ENCODE assay signal across 8 mouse cellular contexts in genomic region chr3:84478896-84479292, GRCm38 (mm10). TPM values are rescaled to one million over a fixed set of nuclear protein-coding genes. Genes with fewer than 3 reads are reported as not detected.
A peak's percentile ranks its signal among the peaks of the same experiment; 100 is the strongest.
DNase-seq lines count a peak whose midpoint lies in the region; ATAC-seq and TF ChIP-seq lines count a peak whose summit lies in the region.

No protein-coding gene starts in this region.

- no peak for TF ChIP-seq CTCF in spleen, adult 2 months (IDR thresholded peaks at IDR 0.05; ENCODE audit: extremely low read depth, insufficient read depth, insufficient read length, insufficient replicate concordance)

- TF ChIP-seq POLR2A in spleen, adult 2 months (IDR thresholded peaks at IDR 0.05; ENCODE audit: low read depth, low read length), result no peak

- peaks cover 13% of the 10 kb centered on the region for H3K4me1 ChIP-seq in spleen, adult 2 months (ENCODE audit: control insufficient read depth, insufficient read depth, insufficient read length)
- peaks cover 29% of the 10 kb centered on the region for H3K4me1 ChIP-seq in forebrain, embryonic 12.5 days
- peaks cover 42% of the 10 kb centered on the region for H3K4me1 ChIP-seq in liver, embryonic 11.5 days (replicated peaks; ENCODE audit: control insufficient read depth, insufficient read depth, low read length)
- H3K4me1 ChIP-seq in stomach, embryonic 16.5 days (ENCODE audit: control insufficient read depth, insufficient read depth, low read length), result peaks cover 28% of the 10 kb centered on the region

- H3K4me3 ChIP-seq in spleen, adult 2 months (ENCODE audit: extremely low read depth, insufficient read depth, insufficient read length), result peak overlapping the region; percentile 58; the same call in 1 of the 2 replicates
- H3K4me3 ChIP-seq in forebrain, embryonic 12.5 days (replicated peaks), result peak overlapping the region; percentile 55
- peak overlapping the region; percentile 77 for H3K4me3 ChIP-seq in liver, embryonic 11.5 days (ENCODE audit: low read depth, low read length)
- peak overlapping the region; percentile 72 for H3K4me3 ChIP-seq in stomach, embryonic 16.5 days (replicated peaks; ENCODE audit: low read length)

- DNase-seq in spleen, adult 2 months (ENCODE audit: low read depth in 1 of 2, low spot score in 2 of 2), result no peak
- no peak for DNase-seq in spleen, postnatal 14 days (ENCODE audit: low spot score in 2 of 2)
- DNase-seq in liver, embryonic 11.5 days (ENCODE audit: low spot score), result no peak
- DNase-seq in cerebellum, adult 8-10 months, result no peak
- no peak for DNase-seq in adrenal gland, postnatal 25 days
- no peak for DNase-seq in left cerebral cortex, adult 9 months (ENCODE audit: low spot score in 2 of 2)

- peak overlapping the region; percentile 92 for H3K4me2 ChIP-seq in forebrain, embryonic 12.5 days
- H3K4me2 ChIP-seq in liver, embryonic 11.5 days, result peak overlapping the region; percentile 100
- peak overlapping the region; percentile 99 for H3K4me2 ChIP-seq in stomach, embryonic 16.5 days (ENCODE audit: low read depth, low read length)

- peak overlapping the region; percentile 29; the same call in 1 of the 2 replicates for H3K27ac ChIP-seq in spleen, adult 2 months (ENCODE audit: insufficient read depth, low read length)
- H3K27ac ChIP-seq in forebrain, embryonic 12.5 days, result no peak overlapping the region
- H3K27ac ChIP-seq in liver, embryonic 11.5 days (ENCODE audit: low read depth, low read length), result peak overlapping the region; percentile 1; the same call in 1 of the 2 replicates
- peak overlapping the region; percentile 90 for H3K27ac ChIP-seq in stomach, embryonic 16.5 days (ENCODE audit: low read length)

- WGBS in spleen, adult 2 months, result 42% methylated on average over 12 of the region's 12 CpGs
- 3% methylated on average over 12 of the region's 12 CpGs for WGBS in forebrain, embryonic 12.5 days
- 6% methylated on average over 12 of the region's 12 CpGs for WGBS in liver, embryonic 11.5 days
- WGBS in stomach, embryonic 16.5 days, result 9% methylated on average over 12 of the region's 12 CpGs

- no peaks in the 10 kb centered on the region for H3K36me3 ChIP-seq in spleen, adult 2 months (ENCODE audit: control insufficient read depth, insufficient read depth, low read length)
- no peaks in the 10 kb centered on the region for H3K36me3 ChIP-seq in forebrain, embryonic 12.5 days (replicated peaks)
- H3K36me3 ChIP-seq in liver, embryonic 11.5 days (ENCODE audit: control insufficient read depth, insufficient read depth, low read length), result no peaks in the 10 kb centered on the region
- no peaks in the 10 kb centered on the region for H3K36me3 ChIP-seq in stomach, embryonic 16.5 days (ENCODE audit: control insufficient read depth, insufficient read depth, low read length)

- H3K27me3 ChIP-seq in spleen, adult 2 months (ENCODE audit: control insufficient read depth, insufficient read depth, low read length), result peaks cover 16% of the 10 kb centered on the region
- H3K27me3 ChIP-seq in forebrain, embryonic 12.5 days, result peaks cover 69% of the 10 kb centered on the region
- H3K27me3 ChIP-seq in liver, embryonic 11.5 days (replicated peaks; ENCODE audit: control insufficient read depth, insufficient read depth, low read length), result peaks cover 53% of the 10 kb centered on the region
- H3K27me3 ChIP-seq in stomach, embryonic 16.5 days (ENCODE audit: control insufficient read depth, insufficient read depth, low read length), result no peaks in the 10 kb centered on the region

- ATAC-seq in forebrain, embryonic 12.5 days (ENCODE audit: low FRiP score), result no peak
- no peak; the same call in 1 of the 2 replicates for ATAC-seq in liver, embryonic 11.5 days (replicated peaks; ENCODE audit: low FRiP score)
- no peak for ATAC-seq in stomach, embryonic 16.5 days (ENCODE audit: insufficient read depth, low FRiP score)

- H3K9me3 ChIP-seq in forebrain, embryonic 12.5 days, result no peaks in the 10 kb centered on the region
- H3K9me3 ChIP-seq in liver, embryonic 11.5 days (ENCODE audit: control insufficient read depth, low read length), result no peaks in the 10 kb centered on the region
- no peaks in the 10 kb centered on the region for H3K9me3 ChIP-seq in stomach, embryonic 16.5 days (replicated peaks; ENCODE audit: control insufficient read depth, low read length)

- H3K9ac ChIP-seq in forebrain, embryonic 12.5 days, result peak overlapping the region; percentile 62
- peak overlapping the region; percentile 82 for H3K9ac ChIP-seq in liver, embryonic 11.5 days (ENCODE audit: low read depth, low read length)
- H3K9ac ChIP-seq in stomach, embryonic 16.5 days (ENCODE audit: low read length), result peak overlapping the region; percentile 88

RNA-seq across cellular contexts. Expression of gene Fhdc1, which starts 1.3 kb away (rescaled TPM):
- polyA plus RNA-seq in spleen, adult 2 months (2012; rRNA removed), result 5.2 and 8.3 TPM in 2 replicates
- polyA plus RNA-seq in forebrain, embryonic 12.5 days (2016; fragmentation: Nextera tagmentation; extraction: Ambion mirVana), result 3.5 and 3.6 TPM in 2 replicates
- polyA plus RNA-seq in liver, embryonic 11.5 days (2014; fragmentation: Nextera tagmentation; extraction: Ambion mirVana), result 7.6 and 11.6 TPM in 2 replicates
- polyA plus RNA-seq in stomach, embryonic 16.5 days (2015; fragmentation: Nextera tagmentation; extraction: Ambion mirVana), result 20.0 and 21.2 TPM in 2 replicates
- 13.2 and 17.5 TPM in 2 replicates for total RNA-seq in adrenal gland, postnatal 25 days (2021)
